Mouse (Mus musculus) cerebellum, adult 2 months (tissue): ENCODE results near the gene Proca1.

ENCODE experiments used
- CTCF ChIP-seq: fragments of 200-500 bp; IDR thresholded peaks from 2 replicates; pipeline ENCODE4 v1.5.1; 2011; ENCODE audit warnings: low read depth, mild to moderate bottlenecking, control low read depth, low read length, moderate library complexity, borderline replicate concordance; ENCODE audit not compliant: insufficient read depth
- POLR2A ChIP-seq: fragments of 200-500 bp; IDR thresholded peaks from 2 replicates; pipeline ENCODE4 v1.6.1; 2011; ENCODE audit warnings: low read length, control low read depth, borderline replicate concordance; ENCODE audit not compliant: insufficient read depth

GRCm38 (mm10) chr11:78245261-78245626, 52.1 kb downstream of the Proca1 start:
- TF ChIP-seq CTCF (no peak), POLR2A (no peak)
